Mouse (Mus musculus): ENCODE results near the gene Triobp.

- no peak for TF ChIP-seq POLR2A (IDR thresholded peaks at IDR 0.05; ENCODE audit: extremely low read depth, insufficient read depth, low read length)
- no peak for TF ChIP-seq CTCF (IDR thresholded peaks at IDR 0.05; ENCODE audit: extremely low read depth, insufficient read depth, low read length)
Observed at GRCm38 (mm10) chr15:78928539-78928938, 19.0 kb upstream of the Triobp start.

Data from cortical plate, adult 2 months (tissue).